Mouse (Mus musculus) intestine, embryonic 15.5 days (tissue): ENCODE results near the gene App. TPM values are rescaled to one million over a fixed set of nuclear protein-coding genes. Genes with fewer than 3 reads are reported as not detected.

Experiments used
- ATAC-seq: fragments of 200-750 bp; cut with Nextera tagmentation; 2 replicates; pipeline ENCODE4 v1.8.0; 2017; ENCODE audit warnings: moderate TSS enrichment, moderate library complexity
- H3K27ac ChIP-seq: fragments of 300-500 bp; sonication (generic); 2 replicates; pipeline ENCODE4 v1.5.1; 2015; ENCODE audit warnings: mild to moderate bottlenecking, inconsistent platforms
- H3K27me3 ChIP-seq: fragments of 300-500 bp; sonication (generic); replicated peaks from 2 replicates; pipeline ENCODE4 v1.6.1; 2015; ENCODE audit warnings: inconsistent platforms
- H3K36me3 ChIP-seq: fragments of 300-500 bp; sonication (generic); 2 replicates; pipeline ENCODE4 v1.6.1; 2015; ENCODE audit warnings: inconsistent platforms
- H3K4me1 ChIP-seq: fragments of 300-500 bp; sonication (generic); replicated peaks from 2 replicates; pipeline ENCODE4 v1.6.1; 2015; ENCODE audit warnings: inconsistent platforms
- H3K4me2 ChIP-seq: fragments of 300-500 bp; sonication (generic); replicated peaks from 2 replicates; pipeline ENCODE4 v1.6.1; 2015; ENCODE audit warnings: mild to moderate bottlenecking, inconsistent platforms
- H3K4me3 ChIP-seq: fragments of 300-500 bp; sonication (generic); replicated peaks from 2 replicates; pipeline ENCODE4 v1.5.1; 2015; ENCODE audit warnings: inconsistent platforms
- H3K9ac ChIP-seq: fragments of 300-500 bp; sonication (generic); 2 replicates; pipeline ENCODE4 v1.6.1; 2015; ENCODE audit warnings: inconsistent platforms
- H3K9me3 ChIP-seq: fragments of 300-500 bp; sonication (generic); 2 replicates; pipeline ENCODE4 v1.6.1; 2016; ENCODE audit warnings: inconsistent platforms
- WGBS: fragments of 180-500 bp; shearing (Covaris S2); methylation state at CpG from one replicate; pipeline ENCODE4 v1.1.7; 2015; 5-methylcytosine and 5-hydroxymethylcytosine counted together
- polyA plus RNA-seq: library from polyadenylated mRNA; unstranded; fragments of >200 nt; fragmentation: Nextera tagmentation; extraction: Ambion mirVana; gene quantifications from 2 replicates; pipeline ENCODE4 v1.2.1, GENCODE M21; 2015

App gene
- polyA plus RNA-seq, 1 experiment from 2014 or later: 147 TPM

DNA sequence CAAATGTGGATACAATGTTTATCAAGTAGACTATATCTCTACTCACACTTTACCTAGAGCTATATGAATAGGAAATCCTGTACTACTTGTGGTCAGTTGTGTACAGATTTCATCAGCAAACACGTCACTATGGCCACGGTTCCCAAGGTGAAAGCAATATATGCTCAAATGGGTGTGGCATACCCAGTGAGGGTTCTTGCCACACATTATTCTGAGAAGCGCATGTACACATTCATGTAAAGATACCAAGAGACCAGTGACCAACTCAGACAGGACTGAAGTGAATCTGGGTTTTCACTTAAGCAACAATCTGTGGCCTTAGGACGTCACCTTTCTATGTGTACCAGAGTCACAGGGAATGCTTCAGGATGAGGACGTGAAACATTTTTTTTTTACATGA lies 41.4 kb downstream of the App start:
- Histone ChIP-seq H3K27me3 (no peaks in the 10 kb centered on the region), H3K27ac (0 out of 2 replicates have a peak overlapping the region, but pooled peaks have one; percentile 80), H3K4me1 (peaks cover 35% of the 10 kb centered on the region), H3K4me2 (peak overlapping the region; percentile 36; the same call in 1 of the 2 replicates), H3K36me3 (no peaks in the 10 kb centered on the region), H3K9me3 (no peaks in the 10 kb centered on the region), H3K9ac (no peak overlapping the region), H3K4me3 (no peak overlapping the region)
- WGBS: 49% methylated on average over 5 of the region's 5 CpGs
- no peak for ATAC-seq

- Histone ChIP-seq H3K4me2 (no peak overlapping the region), H3K9me3 (no peaks in the 10 kb centered on the region), H3K9ac (no peak overlapping the region), H3K4me3 (no peak overlapping the region), H3K36me3 (no peaks in the 10 kb centered on the region), H3K27me3 (no peaks in the 10 kb centered on the region), H3K4me1 (peaks cover 35% of the 10 kb centered on the region), H3K27ac (no peak overlapping the region)
- 90% methylated on average over 7 of the region's 7 CpGs for WGBS
- no peak for ATAC-seq
These were observed 42.6 kb downstream of the App start for GRCm38 (mm10) chr16:85130861-85131556.

GRCm38 (mm10) chr16:85128693-85129657 lies 44.6 kb downstream of the App start:
- Histone ChIP-seq H3K27me3 (no peaks in the 10 kb centered on the region), H3K36me3 (no peaks in the 10 kb centered on the region), H3K9me3 (no peaks in the 10 kb centered on the region), H3K27ac (no peak overlapping the region), H3K4me3 (no peak overlapping the region), H3K9ac (no peak overlapping the region), H3K4me1 (peaks cover 30% of the 10 kb centered on the region), H3K4me2 (no peak overlapping the region)
- 29% methylated on average over 13 of the region's 13 CpGs for WGBS
- no peak for ATAC-seq

DNA sequence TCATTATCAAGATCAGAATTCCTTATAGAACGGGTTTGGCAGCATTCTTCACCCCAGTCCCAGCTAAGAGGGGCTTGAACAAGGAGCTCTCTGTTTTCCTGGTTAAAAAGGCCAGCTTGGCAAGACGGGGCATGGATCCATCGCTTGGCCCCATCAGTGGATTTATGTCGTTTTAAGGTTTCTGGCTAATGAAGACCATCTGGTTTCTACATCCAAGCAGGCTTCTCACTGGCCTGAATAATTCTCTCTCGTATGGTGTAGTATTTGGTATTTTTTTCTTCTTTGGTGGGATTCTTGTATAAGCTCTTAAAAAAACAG lies 45.3 kb downstream of the App start:
- Histone ChIP-seq H3K4me1 (peaks cover 25% of the 10 kb centered on the region), H3K36me3 (no peaks in the 10 kb centered on the region), H3K4me2 (no peak overlapping the region; the same call in 1 of the 2 replicates), H3K27me3 (no peaks in the 10 kb centered on the region), H3K4me3 (no peak overlapping the region), H3K9me3 (no peaks in the 10 kb centered on the region), H3K27ac (peak overlapping the region; percentile 6; the same call in 1 of the 2 replicates), H3K9ac (no peak overlapping the region)
- peak; percentile 59 for ATAC-seq
- 23% methylated on average over 5 of the region's 5 CpGs for WGBS

DNA sequence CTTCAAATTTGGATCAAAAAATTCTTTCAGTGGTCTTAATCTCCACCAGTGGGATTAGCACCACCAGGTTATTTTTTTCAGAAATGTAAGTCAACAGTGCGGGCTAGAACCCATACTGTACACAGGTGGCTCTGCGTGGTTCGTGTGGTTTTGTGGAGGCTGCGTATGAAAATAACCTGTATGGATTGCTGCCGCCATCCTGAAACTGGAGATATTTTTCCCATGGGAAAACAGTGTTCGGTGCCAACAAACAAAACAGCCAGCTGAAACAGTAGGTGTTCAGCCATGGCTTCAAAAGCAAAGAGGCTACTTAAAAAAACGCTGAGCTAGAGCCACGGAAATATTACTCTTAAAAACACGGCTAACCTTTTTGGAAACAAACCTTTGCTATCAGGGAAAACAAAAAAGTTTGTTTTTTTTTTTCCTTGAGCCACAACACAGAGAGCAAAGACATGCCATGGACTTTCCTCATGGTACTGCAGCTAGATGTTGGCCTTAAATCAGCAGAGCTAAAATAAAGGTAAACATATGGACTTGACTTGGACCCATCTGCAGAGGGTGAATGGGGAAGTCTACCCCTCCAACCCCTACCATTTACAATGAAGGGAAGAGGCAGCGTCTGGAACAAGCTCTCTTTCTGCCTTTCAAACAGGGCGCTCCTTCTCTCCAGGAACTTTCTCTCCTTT lies 45.8 kb downstream of the App start:
- Histone ChIP-seq H3K4me2 (no peak overlapping the region; the same call in 1 of the 2 replicates), H3K9ac (no peak overlapping the region), H3K36me3 (no peaks in the 10 kb centered on the region), H3K4me3 (no peak overlapping the region), H3K27ac (peak overlapping the region; percentile 6; the same call in 1 of the 2 replicates), H3K4me1 (peaks cover 23% of the 10 kb centered on the region; the same call in 1 of the 2 replicates), H3K27me3 (no peaks in the 10 kb centered on the region), H3K9me3 (no peaks in the 10 kb centered on the region)
- 78% methylated on average over 11 of the region's 11 CpGs for WGBS
- ATAC-seq: no peak

DNA sequence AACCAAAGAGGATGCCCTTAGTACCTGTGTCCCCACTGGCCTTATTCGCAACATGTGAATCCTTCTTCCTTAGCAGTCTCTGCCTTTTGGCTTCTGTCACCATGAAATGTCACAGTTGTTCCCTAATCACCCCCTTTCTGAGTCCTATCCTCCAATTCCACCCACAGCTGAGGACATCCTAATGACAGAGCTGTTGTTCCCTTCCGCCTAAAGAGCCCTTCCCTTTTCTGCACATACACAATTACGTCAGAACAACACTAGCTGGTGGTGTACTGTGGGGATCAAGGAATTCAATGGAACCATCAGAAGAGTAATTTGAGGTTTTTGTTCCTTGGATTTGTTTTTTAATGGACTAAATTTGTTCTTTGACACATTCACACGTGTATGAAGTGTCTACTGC lies 48.9 kb downstream of the App start:
- Histone ChIP-seq H3K36me3 (no peaks in the 10 kb centered on the region), H3K4me3 (no peak overlapping the region), H3K27ac (no peak overlapping the region), H3K4me2 (no peak overlapping the region), H3K4me1 (peaks cover 17% of the 10 kb centered on the region; the same call in 1 of the 2 replicates), H3K9me3 (no peaks in the 10 kb centered on the region), H3K27me3 (no peaks in the 10 kb centered on the region), H3K9ac (no peak overlapping the region)
- 90% methylated on average over 4 of the region's 4 CpGs for WGBS
- ATAC-seq: no peak

- Histone ChIP-seq H3K9me3 (no peaks in the 10 kb centered on the region), H3K9ac (no peak overlapping the region), H3K36me3 (no peaks in the 10 kb centered on the region), H3K27me3 (no peaks in the 10 kb centered on the region), H3K4me2 (no peak overlapping the region), H3K4me1 (no peaks in the 10 kb centered on the region), H3K4me3 (no peak overlapping the region), H3K27ac (no peak overlapping the region)
- no peak for ATAC-seq
- 77% methylated on average over 5 of the region's 5 CpGs for WGBS
These were observed 51.6 kb downstream of the App start for GRCm38 (mm10) chr16:85121983-85122382.

DNA sequence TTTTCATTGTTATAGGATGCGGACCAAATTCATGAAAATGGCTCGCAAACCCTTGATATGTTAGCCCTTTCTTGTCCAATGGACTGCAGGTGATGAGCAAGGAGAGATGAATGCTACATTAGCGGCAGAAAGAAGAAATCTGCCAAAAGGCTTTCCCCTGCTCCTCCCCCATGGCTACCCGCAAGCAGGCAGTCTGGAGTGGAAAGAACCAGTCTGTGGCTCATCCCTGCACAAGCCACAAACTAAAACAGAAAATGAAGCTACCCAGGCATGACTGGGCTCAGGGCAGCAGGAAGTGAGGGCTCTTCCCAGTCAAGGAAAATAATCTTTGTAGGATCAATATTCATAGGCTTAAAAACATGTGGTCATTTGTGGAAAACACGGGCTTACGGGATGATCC lies 54.6 kb downstream of the App start:
- Histone ChIP-seq H3K27ac (no peak overlapping the region), H3K9ac (no peak overlapping the region), H3K27me3 (no peaks in the 10 kb centered on the region), H3K4me1 (no peaks in the 10 kb centered on the region), H3K4me2 (no peak overlapping the region), H3K36me3 (no peaks in the 10 kb centered on the region), H3K9me3 (no peaks in the 10 kb centered on the region), H3K4me3 (no peak overlapping the region)
- ATAC-seq: no peak
- 96% methylated on average over 6 of the region's 6 CpGs for WGBS

GRCm38 (mm10) chr16:85117541-85117940 lies 56.0 kb downstream of the App start:
- Histone ChIP-seq H3K4me3 (no peak overlapping the region), H3K9ac (no peak overlapping the region), H3K36me3 (no peaks in the 10 kb centered on the region), H3K27ac (no peak overlapping the region), H3K27me3 (no peaks in the 10 kb centered on the region), H3K4me2 (no peak overlapping the region), H3K9me3 (no peaks in the 10 kb centered on the region), H3K4me1 (no peaks in the 10 kb centered on the region)
- 78% methylated on average over 1 of the region's 1 CpGs for WGBS
- ATAC-seq: no peak

- Histone ChIP-seq H3K4me3 (no peak overlapping the region), H3K4me2 (no peak overlapping the region), H3K27ac (no peak overlapping the region), H3K9ac (no peak overlapping the region), H3K36me3 (no peaks in the 10 kb centered on the region), H3K4me1 (no peaks in the 10 kb centered on the region), H3K9me3 (no peaks in the 10 kb centered on the region), H3K27me3 (no peaks in the 10 kb centered on the region)
- 92% methylated on average over 5 of the region's 5 CpGs for WGBS
- no peak for ATAC-seq
These were observed 57.7 kb downstream of the App start for GRCm38 (mm10) chr16:85115837-85116236.

GRCm38 (mm10) chr16:85114742-85115141 lies 58.8 kb downstream of the App start:
- Histone ChIP-seq H3K4me3 (no peak overlapping the region), H3K9me3 (no peaks in the 10 kb centered on the region), H3K27ac (no peak overlapping the region), H3K4me2 (no peak overlapping the region), H3K4me1 (no peaks in the 10 kb centered on the region), H3K27me3 (no peaks in the 10 kb centered on the region), H3K36me3 (no peaks in the 10 kb centered on the region), H3K9ac (no peak overlapping the region)
- 97% methylated on average over 1 of the region's 1 CpGs for WGBS
- peak; percentile 10; the same call in 1 of the 2 replicates for ATAC-seq

DNA sequence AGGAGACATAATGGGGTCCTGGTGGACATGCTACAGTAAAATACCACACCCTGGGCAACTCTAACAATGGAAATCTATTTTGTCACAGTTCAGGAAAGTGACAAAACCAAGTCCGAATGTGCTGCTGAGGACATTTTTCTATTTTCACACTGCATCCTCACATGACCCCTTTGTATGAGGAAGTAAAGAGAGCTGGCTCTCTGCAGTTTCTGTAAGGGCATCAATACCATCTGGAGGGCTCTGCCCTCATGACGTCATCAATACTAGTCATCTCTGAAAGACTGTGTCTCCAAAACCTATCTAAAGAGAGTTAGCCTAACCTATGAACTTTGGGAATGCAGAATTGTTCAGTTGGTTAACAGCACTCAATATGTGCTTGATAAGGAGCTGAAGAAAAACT lies 59.6 kb downstream of the App start:
- no peak for ATAC-seq
- Histone ChIP-seq H3K9ac (no peak overlapping the region), H3K4me2 (no peak overlapping the region), H3K36me3 (no peaks in the 10 kb centered on the region), H3K4me1 (no peaks in the 10 kb centered on the region), H3K27me3 (no peaks in the 10 kb centered on the region), H3K4me3 (no peak overlapping the region), H3K27ac (no peak overlapping the region), H3K9me3 (no peaks in the 10 kb centered on the region)
- WGBS: 82% methylated on average over 2 of the region's 2 CpGs
